Mouse (Mus musculus) CH12.LX (cell line): ENCODE data around the gene Fhl3. TPM values are rescaled to one million over a fixed set of nuclear protein-coding genes. Genes with fewer than 3 reads are reported as not detected.

Source experiments
- DNase-seq: peaks from one replicate; pipeline ENCODE4 v3.0.0-alpha.2; 2013; ENCODE audit errors: extremely low read depth
- H3K27ac ChIP-seq: 2 replicates; pipeline ENCODE4 v1.5.1; 2012; ENCODE audit warnings: low read depth, mild to moderate bottlenecking, control low read depth, moderate library complexity; ENCODE audit not compliant: insufficient read depth
- H3K27me3 ChIP-seq: replicated peaks from 2 replicates; pipeline ENCODE3; 2012; ENCODE audit warnings: inconsistent platforms
- H3K36me3 ChIP-seq, 2 experiments: replicated peaks in 1 of 2; 2 replicates each; pipeline versions ENCODE3 to v1.6.1; 2012; ENCODE audit warnings: inconsistent platforms in 1 of 2, low read length in 1 of 2, mild to moderate bottlenecking in 1 of 2, mixed read lengths in 1 of 2, moderate library complexity in 1 of 2; ENCODE audit not compliant: control insufficient read depth in 1 of 2, insufficient read depth in 1 of 2
- H3K4me1 ChIP-seq, 2 experiments: 2 replicates each; pipeline ENCODE4 v1.6.1; 2012; ENCODE audit warnings: inconsistent platforms in 1 of 2, moderate library complexity in 1 of 2; ENCODE audit not compliant: insufficient read depth in 2 of 2, control insufficient read depth in 1 of 2
- H3K4me2 ChIP-seq: 2 replicates; pipeline ENCODE4 v1.6.1; 2012; ENCODE audit warnings: low read depth, mild to moderate bottlenecking, control low read depth; ENCODE audit not compliant: poor library complexity, insufficient read depth, severe bottlenecking
- H3K4me3 ChIP-seq, 3 experiments: fragments of 150-350 bp in 1 of 3; sonication (generic) in 1 of 3; replicated peaks in 1 of 3; 2 replicates each; pipeline versions ENCODE3 to v1.5.1; 2011 to 2012; ENCODE audit warnings: low read depth in 2 of 3, low read length in 2 of 3, mild to moderate bottlenecking in 2 of 3, moderate library complexity in 2 of 3, control low read depth in 1 of 3, improper control_type of control experiment in 1 of 3, inconsistent platforms in 1 of 3, mixed read lengths in 1 of 3; ENCODE audit not compliant: poor library complexity in 1 of 3
- H3K79me2 ChIP-seq: replicated peaks from 2 replicates; pipeline ENCODE4 v1.6.1; 2012; ENCODE audit warnings: mild to moderate bottlenecking, moderate library complexity; ENCODE audit not compliant: control insufficient read depth, poor library complexity, insufficient read depth, severe bottlenecking; ENCODE audit errors: extremely low read depth
- H3K9ac ChIP-seq: 2 replicates; pipeline ENCODE4 v1.6.1; 2012; ENCODE audit warnings: low read depth, mild to moderate bottlenecking, control low read depth, moderate library complexity; ENCODE audit not compliant: insufficient read depth
- H3K9me3 ChIP-seq: replicated peaks from 2 replicates; pipeline ENCODE3; 2012; ENCODE audit warnings: low read length, inconsistent platforms, mixed read lengths
- BHLHE40 ChIP-seq: IDR thresholded peaks from 2 replicates; pipeline ENCODE4 v1.6.1; 2011; ENCODE audit warnings: mild to moderate bottlenecking, low read depth, low read length, improper control_type of control experiment
- CHD1 ChIP-seq: IDR thresholded peaks from 2 replicates; pipeline ENCODE4 v1.6.1; 2012; ENCODE audit warnings: low read depth, low read length, improper control_type of control experiment, inconsistent platforms
- CHD2 ChIP-seq: IDR thresholded peaks from 2 replicates; pipeline ENCODE4 v1.6.1; 2011; ENCODE audit warnings: low read length, improper control_type of control experiment
- ELF1 ChIP-seq: IDR thresholded peaks from 2 replicates; pipeline ENCODE4 v1.6.1; 2014; ENCODE audit warnings: low read depth, mild to moderate bottlenecking, inconsistent platforms, low read length, improper control_type of control experiment
- EP300 ChIP-seq: IDR thresholded peaks from 2 replicates; pipeline ENCODE4 v1.6.1; 2011; ENCODE audit warnings: low read length, improper control_type of control experiment
- JUN ChIP-seq: IDR thresholded peaks from 2 replicates; pipeline ENCODE4 v1.6.1; 2011; ENCODE audit warnings: low read depth, mild to moderate bottlenecking, low read length, improper control_type of control experiment, moderate library complexity; ENCODE audit not compliant: insufficient read depth
- KAT2A ChIP-seq: IDR thresholded peaks from 2 replicates; pipeline ENCODE4 v1.6.1; 2012; ENCODE audit warnings: low read length, improper control_type of control experiment, inconsistent platforms; ENCODE audit not compliant: insufficient replicate concordance
- MAFK ChIP-seq: IDR thresholded peaks from 2 replicates; pipeline ENCODE4 v1.6.1; 2011; ENCODE audit warnings: low read length, improper control_type of control experiment; ENCODE audit not compliant: insufficient replicate concordance
- MAZ ChIP-seq: IDR thresholded peaks from 2 replicates; pipeline ENCODE4 v1.6.1; 2012; ENCODE audit warnings: low read depth, mild to moderate bottlenecking, inconsistent platforms, low read length, improper control_type of control experiment, moderate library complexity
- MXI1 ChIP-seq: IDR thresholded peaks from 2 replicates; pipeline ENCODE4 v1.6.1; 2011; ENCODE audit warnings: mild to moderate bottlenecking, low read depth, low read length, improper control_type of control experiment
- MYC ChIP-seq: IDR thresholded peaks from 2 replicates; pipeline ENCODE4 v1.6.1; 2011; ENCODE audit warnings: low read depth, mild to moderate bottlenecking, improper control_type of control experiment, low read length
- NRF1 ChIP-seq: IDR thresholded peaks from 2 replicates; pipeline ENCODE4 v1.6.1; 2014; ENCODE audit warnings: low read depth, mild to moderate bottlenecking, inconsistent platforms, low read length, improper control_type of control experiment, moderate library complexity
- POLR2A ChIP-seq: IDR thresholded peaks from 2 replicates; pipeline ENCODE4 v1.6.1; 2011; ENCODE audit warnings: low read depth, mild to moderate bottlenecking, improper control_type of control experiment, low read length
- POLR2AphosphoS2 ChIP-seq: IDR thresholded peaks from 2 replicates; pipeline ENCODE4 v1.6.1; 2011; ENCODE audit warnings: low read depth, low read length, improper control_type of control experiment
- RAD21 ChIP-seq: IDR thresholded peaks from 2 replicates; pipeline ENCODE4 v1.6.1; 2011; ENCODE audit warnings: low read depth, mild to moderate bottlenecking, low read length, improper control_type of control experiment, moderate library complexity
- RCOR1 ChIP-seq: conservative IDR thresholded peaks from 2 replicates; pipeline ENCODE4 v1.6.1; 2012; ENCODE audit warnings: low read depth, mild to moderate bottlenecking, inconsistent platforms, low read length, improper control_type of control experiment
- SIN3A ChIP-seq: IDR thresholded peaks from 2 replicates; pipeline ENCODE4 v1.6.1; 2012; ENCODE audit warnings: low read length, improper control_type of control experiment, inconsistent platforms
- TBP ChIP-seq: conservative IDR thresholded peaks from 2 replicates; pipeline ENCODE4 v1.6.1; 2011; ENCODE audit warnings: low read depth, low read length, improper control_type of control experiment
- UBTF ChIP-seq: IDR thresholded peaks from 2 replicates; pipeline ENCODE4 v1.6.1; 2012; ENCODE audit warnings: low read depth, mild to moderate bottlenecking, inconsistent platforms, low read length, improper control_type of control experiment, moderate library complexity
- USF2 ChIP-seq: conservative IDR thresholded peaks from 2 replicates; pipeline ENCODE4 v1.6.1; 2011; ENCODE audit warnings: low read depth, low read length, improper control_type of control experiment
- ZC3H11A ChIP-seq: IDR thresholded peaks from 2 replicates; pipeline ENCODE4 v1.6.1; 2012; ENCODE audit warnings: low read depth, mild to moderate bottlenecking, inconsistent platforms, low read length, improper control_type of control experiment
- ZKSCAN1 ChIP-seq: IDR thresholded peaks from 2 replicates; pipeline ENCODE4 v1.6.1; 2012; ENCODE audit warnings: low read depth, inconsistent platforms, low read length, improper control_type of control experiment, borderline replicate concordance
- ZMIZ1 ChIP-seq: IDR thresholded peaks from 2 replicates; pipeline ENCODE4 v1.6.1; 2012; ENCODE audit warnings: low read depth, mild to moderate bottlenecking, inconsistent platforms, low read length, improper control_type of control experiment
- ZNF384 ChIP-seq: IDR thresholded peaks from 2 replicates; pipeline ENCODE4 v1.6.1; 2012; ENCODE audit warnings: low read depth, low read length, improper control_type of control experiment, inconsistent platforms
- dilution Hi-C: fragments of 300-500 bp; cut with MboI; formaldehyde crosslinking; loops from 2 replicates; pipeline ENCODE4 v1.14.3; 2020; ENCODE audit warnings: low sequenced_read_pairs; ENCODE audit not compliant: extremely low pct_unique_long_range_greater_than_20kb, extremely low pct_ligation_motif_present
- in situ Hi-C: fragments of 300-500 bp; cut with MboI; formaldehyde crosslinking; loops from 3 replicates; pipeline ENCODE4 v1.14.3; 2019; ENCODE audit warnings: low sequenced_read_pairs, low pct_ligation_motif_present, low pct_unique_long_range_greater_than_20kb, mixed read lengths
- polyA plus RNA-seq: library from polyadenylated mRNA; unstranded; fragments of >175 nt; gene quantifications from 2 replicates; pipeline ENCODE4 v1.2.1, GENCODE M21; 2012; ENCODE audit warnings: low read depth; ENCODE audit not compliant: insufficient read length
- total RNA-seq, 2 experiments: library from RNA; depleted of rRNA; stranded (reverse); fragments of 300-350 nt in 1 of 2; fragments of >200 nt in 1 of 2; gene quantifications; 2 replicates each; pipeline ENCODE4 v1.2.3; 2012 to 2014

The Fhl3 gene
- total and polyA plus RNA-seq, 3 experiments, result 4.1 to 20.8 (median 10.8) TPM

DNA sequence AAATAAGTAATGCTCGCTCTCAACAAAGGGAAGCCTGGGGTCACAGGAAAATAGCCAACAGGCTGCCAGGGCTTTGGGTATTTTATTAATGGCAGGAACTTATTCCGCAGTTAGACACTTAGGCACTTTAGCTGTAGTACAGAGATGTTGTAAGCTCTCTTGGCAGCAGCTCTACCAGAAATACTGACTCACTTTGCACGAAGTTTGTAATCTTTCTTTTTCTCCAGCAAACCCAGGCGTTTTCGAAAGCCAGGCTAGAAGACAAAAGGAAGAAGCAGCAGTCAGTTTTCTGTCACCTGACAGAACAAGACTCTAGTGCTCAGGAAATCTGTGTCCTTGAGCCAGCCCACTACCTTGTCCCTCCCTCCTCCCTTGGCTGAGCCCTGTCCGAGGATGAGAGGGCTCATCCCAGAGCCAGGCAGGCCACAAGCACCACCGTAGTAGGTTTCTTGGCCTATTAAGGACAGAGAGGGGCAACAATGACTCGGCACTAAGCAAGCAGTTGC is 14.6 kb upstream of the Fhl3 start:
- Histone ChIP-seq H3K79me2 (peaks cover 56% of the 10 kb centered on the region), H3K36me3 (peaks cover 57 to 84% of the 10 kb centered on the region in 2 experiments), H3K4me2 (no peak overlapping the region), H3K4me1 (peaks cover under 1 to 20% of the 10 kb centered on the region in 2 experiments; a peak in 3 of 4 replicates), H3K9ac (no peak overlapping the region), H3K4me3 (no peak overlapping the region), H3K27me3 (no peaks in the 10 kb centered on the region), H3K9me3 (no peaks in the 10 kb centered on the region), H3K27ac (peak overlapping the region; percentile 28; the same call in 1 of the 2 replicates)
- in situ Hi-C loops (no loop called here), dilution Hi-C loops (no loop called here)
- TF ChIP-seq ZNF384, result no peak
- TF ChIP-seq KAT2A, result no peak
- no peak for TF ChIP-seq CHD1
- no peak for TF ChIP-seq RCOR1
- TF ChIP-seq ZC3H11A, result no peak
- no peak for TF ChIP-seq POLR2AphosphoS2
- TF ChIP-seq ZMIZ1, result no peak
- no peak for TF ChIP-seq UBTF
- TF ChIP-seq RAD21, result no peak
- TF ChIP-seq POLR2A, result no peak
- no peak for TF ChIP-seq TBP
- TF ChIP-seq MAFK, result no peak
- no peak for TF ChIP-seq MYC
- no peak for TF ChIP-seq NRF1
- TF ChIP-seq EP300, result no peak
- TF ChIP-seq ELF1, result no peak
- no peak for DNase-seq

DNA sequence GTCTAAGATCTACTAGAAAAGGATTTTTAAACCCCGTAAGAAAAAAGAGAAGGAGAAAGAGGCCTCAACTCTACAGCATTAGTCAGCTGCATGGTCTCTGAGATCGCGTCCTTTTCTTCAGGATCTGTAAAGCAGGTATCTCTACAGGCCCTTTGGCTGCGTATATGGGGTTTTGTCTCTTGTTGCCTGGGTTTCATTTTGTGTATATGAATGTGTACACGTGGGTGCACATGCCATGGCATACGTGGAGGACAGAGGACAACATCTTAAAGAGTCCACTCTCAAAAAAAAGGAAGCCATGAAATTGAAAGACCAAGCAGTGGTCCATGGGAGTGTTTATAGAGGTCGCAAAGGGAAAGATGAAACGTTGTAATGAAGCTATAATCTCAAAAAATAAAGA is 9.0 kb upstream of the Fhl3 start:
- no peak for DNase-seq
- H3K9ac ChIP-seq, result peak overlapping the region; percentile 80
- peaks cover 16 to 32% of the 10 kb centered on the region in 2 experiments for H3K36me3 ChIP-seq
- TF ChIP-seq BHLHE40, result peak; percentile 39; the same call in 1 of the 2 replicates
- TF ChIP-seq EP300, result no peak
- no peak for TF ChIP-seq ZKSCAN1
- no peak for TF ChIP-seq RCOR1
- no peak for TF ChIP-seq CHD2
- no peak for TF ChIP-seq ZMIZ1
- TF ChIP-seq MXI1, result 0 out of 2 replicates have a peak, but pooled peaks have one; percentile 51
- 0 out of 2 replicates have a peak, but pooled peaks have one; percentile 47 for TF ChIP-seq MYC
- TF ChIP-seq NRF1, result no peak
- TF ChIP-seq SIN3A, result 0 out of 2 replicates have a peak, but pooled peaks have one; percentile 29
- no peak for TF ChIP-seq USF2
- no peak for TF ChIP-seq MAZ
- no peak for TF ChIP-seq TBP
- TF ChIP-seq JUN, result no peak
- in situ Hi-C loops, result no loop called here
- H3K4me3 ChIP-seq, result peak overlapping the region; percentile 4 to 85 (median 33)
- H3K27ac ChIP-seq, result no peak overlapping the region
- no peaks in the 10 kb centered on the region for H3K27me3 ChIP-seq
- H3K79me2 ChIP-seq, result peaks cover 60% of the 10 kb centered on the region
- peaks cover 4 to 49% of the 10 kb centered on the region in 2 experiments; a peak in 3 of 4 replicates for H3K4me1 ChIP-seq
- H3K9me3 ChIP-seq, result no peaks in the 10 kb centered on the region
- dilution Hi-C loops, result no loop called here
- peak overlapping the region; percentile 100 for H3K4me2 ChIP-seq
